Mouse (Mus musculus): ENCODE results near the gene Trappc13.

The Trappc13 gene

DNA sequence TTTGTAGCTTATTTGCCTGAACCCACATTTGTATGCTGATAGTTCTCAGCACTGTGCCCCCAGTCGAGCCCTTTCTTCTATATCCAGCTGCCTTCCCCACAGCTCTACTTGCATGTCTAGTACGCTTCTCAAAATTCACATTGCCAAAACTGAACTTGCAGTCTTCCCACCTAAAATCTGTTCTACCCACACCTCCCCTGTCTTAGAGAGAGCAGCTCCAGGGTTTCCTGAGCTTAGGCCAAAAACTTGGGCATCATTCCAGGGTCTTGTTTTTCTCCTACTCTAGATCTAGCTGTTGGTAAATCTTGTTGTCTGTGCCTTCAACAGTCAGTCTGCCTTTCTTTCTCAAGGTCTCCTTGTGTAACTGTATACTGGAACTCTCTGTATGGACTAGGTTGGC lies 63.4 kb downstream of the Trappc13 start:
- DNase-seq (ENCODE audit: low spot score): no peak

DNA sequence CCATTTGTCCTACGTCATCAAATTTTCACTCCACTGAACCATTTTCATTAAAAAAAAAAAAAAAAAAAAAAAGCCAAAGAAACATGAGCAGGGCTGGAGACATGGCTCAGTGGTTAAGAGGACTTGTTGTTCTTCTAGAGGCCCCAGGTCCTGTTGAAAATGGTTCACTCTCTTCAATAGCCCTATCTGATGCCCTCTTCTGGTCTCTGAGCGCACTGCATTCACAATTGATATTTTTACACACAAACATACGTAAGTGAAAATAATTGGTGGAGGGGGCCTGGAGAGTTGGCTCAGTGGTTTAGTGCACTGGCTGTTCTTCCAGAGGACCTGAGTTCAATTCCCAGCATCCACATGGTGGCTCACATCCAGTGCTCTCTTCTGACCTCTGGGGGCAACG lies 64.5 kb downstream of the Trappc13 start:
- DNase-seq (ENCODE audit: low spot score): no peak

DNA sequence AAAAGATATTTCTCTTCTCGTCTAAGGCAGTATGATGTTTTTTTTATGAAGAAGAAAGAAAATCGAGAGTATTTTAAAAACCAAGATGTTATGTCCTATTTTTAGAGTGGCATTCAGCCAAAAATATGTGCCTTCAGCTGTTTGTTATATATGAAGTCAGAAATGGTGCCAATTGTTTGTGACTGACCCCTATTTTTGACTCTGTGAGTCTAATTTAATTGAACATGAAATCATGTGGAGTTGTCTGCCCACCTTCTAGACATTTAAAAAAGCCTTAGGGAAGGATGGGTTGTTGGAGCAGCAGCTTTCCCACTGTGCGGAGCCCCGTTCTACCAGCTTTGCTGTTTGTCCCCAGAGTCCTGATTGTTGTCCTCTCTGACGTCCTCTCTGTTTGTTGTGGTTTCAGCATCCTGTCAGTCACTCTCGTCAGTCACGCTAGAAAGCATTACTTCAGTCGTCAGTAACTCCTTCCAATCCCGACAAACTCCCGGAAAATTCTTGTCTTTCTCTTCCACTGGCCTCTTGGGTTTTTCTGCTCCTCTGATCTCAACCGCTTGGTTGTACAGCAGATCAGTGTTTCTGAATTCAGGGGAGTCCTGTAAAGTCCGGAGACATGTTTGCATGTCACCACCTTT lies 65.9 kb downstream of the Trappc13 start:
- no peak for DNase-seq (ENCODE audit: low spot score)

DNA sequence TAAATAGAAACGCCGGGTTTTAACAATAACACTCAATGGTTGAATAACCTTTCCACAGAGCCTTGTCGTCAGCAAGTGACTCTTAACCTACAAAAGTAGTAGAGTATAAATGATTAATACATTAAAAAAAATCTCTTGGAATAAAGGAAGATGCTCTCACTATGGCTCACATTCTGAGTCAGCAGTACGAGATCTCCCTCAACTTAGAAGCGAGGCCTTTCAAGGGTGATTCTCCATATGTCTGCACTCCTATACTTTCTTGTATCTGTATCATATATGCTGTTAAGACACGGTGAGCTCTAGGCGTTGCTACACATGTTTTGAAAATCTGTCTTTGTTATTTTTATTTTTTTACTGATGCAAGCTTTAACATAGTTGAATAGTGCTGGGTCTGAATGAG lies 67.7 kb downstream of the Trappc13 start:
- no peak for DNase-seq (ENCODE audit: low spot score)

DNA sequence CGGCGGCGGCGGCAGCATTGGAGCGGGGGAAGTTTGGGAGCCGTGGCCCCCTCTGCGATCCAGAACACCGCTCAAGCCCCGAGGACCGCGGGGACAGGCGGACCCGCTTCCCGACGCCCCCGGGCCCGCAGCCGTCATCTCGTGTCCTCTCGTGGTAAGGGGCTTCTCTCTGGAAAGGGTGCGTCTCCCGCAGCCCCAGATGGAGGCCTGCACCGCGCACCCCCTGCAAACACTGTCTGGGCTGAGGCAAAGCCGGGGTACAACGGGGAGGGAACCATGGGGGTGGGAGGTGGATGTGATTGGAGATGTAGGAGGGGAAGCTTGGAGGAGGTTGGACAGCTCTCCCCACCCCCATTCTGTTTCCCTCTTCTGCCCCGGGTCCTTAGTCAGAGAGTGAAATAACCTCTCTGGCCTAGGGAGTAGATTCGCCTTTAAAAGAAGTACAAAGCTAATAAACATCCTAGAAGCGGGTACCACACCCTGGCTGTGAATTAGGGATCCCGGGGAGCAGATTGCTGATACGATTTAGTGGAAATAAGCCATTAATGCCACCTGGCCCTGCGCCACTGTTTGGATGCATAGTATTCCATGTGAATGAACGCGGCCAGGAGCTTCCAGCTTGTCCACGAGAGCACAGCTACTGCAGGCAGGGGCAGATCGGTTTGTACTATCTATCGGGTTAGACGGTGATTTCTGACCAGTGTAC lies 68.3 kb downstream of the Trappc13 start:
- no peak for DNase-seq (ENCODE audit: low spot score)

DNA sequence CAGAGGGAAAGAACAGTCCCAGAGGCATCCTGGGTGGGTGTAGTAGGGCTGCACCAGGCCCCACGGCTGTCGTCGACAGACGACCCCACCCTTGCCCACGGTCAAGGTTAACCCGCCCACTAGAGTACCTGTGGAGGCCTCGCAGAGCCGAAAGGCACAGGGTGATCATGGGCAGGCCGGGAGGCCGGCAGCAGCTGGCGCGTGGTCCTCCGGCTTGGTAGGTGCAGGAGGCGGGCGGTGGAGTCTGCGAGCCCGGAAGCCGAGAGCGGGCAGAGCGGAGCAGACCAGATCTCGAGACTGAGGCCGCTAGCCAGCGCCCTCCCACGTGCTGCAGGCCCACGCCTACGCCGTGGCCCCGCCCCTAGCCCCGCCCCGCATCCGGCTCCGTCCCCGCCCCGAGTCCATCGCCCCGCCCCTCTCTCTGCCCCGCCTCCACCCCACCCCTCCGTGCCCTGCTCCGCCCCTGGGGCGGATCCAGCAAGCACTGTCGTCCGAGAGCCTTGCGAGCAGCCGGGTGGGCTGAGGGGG lies 68.9 kb downstream of the Trappc13 start, which contains the start of the genes Nln and Sgtb:
Gene Nln (minus strand): TSS at position 327 of the 528 bp plus-strand sequence.
Gene Sgtb (plus strand): TSS at position 454 of the 528 bp plus-strand sequence.
- peak; percentile 64 for DNase-seq (ENCODE audit: low spot score)

DNA sequence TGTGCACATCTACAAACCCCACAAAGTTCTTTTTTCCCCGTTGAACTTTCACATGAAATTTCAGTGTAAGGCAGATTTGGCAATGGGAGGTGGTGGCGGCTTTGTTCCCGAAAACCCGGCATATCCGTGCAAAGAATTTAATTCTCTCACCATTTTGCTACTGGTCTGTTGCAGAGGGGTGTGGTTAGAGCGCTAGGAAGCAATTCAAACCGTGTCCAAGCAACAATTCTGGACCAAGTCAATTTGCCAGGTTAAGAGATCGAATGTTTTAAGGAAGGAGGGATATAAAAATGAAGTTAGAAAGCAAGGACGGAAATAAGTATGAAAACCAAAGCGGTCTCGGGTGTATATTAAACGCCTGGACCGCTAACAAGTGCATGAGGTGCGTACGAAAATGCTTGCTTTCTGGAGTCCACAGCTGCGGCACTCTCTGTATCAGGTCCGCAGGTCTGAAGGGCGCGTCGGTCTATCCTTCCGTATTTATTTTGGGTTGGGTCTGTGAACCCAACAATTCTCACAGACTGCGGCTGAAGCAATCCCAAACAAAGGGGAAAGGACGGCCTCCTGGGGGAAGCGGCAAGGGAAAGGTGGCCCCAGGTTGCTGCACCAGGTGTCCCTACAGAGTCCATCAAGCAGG lies 69.5 kb downstream of the Trappc13 start:
- no peak for DNase-seq (ENCODE audit: low spot score)

DNA sequence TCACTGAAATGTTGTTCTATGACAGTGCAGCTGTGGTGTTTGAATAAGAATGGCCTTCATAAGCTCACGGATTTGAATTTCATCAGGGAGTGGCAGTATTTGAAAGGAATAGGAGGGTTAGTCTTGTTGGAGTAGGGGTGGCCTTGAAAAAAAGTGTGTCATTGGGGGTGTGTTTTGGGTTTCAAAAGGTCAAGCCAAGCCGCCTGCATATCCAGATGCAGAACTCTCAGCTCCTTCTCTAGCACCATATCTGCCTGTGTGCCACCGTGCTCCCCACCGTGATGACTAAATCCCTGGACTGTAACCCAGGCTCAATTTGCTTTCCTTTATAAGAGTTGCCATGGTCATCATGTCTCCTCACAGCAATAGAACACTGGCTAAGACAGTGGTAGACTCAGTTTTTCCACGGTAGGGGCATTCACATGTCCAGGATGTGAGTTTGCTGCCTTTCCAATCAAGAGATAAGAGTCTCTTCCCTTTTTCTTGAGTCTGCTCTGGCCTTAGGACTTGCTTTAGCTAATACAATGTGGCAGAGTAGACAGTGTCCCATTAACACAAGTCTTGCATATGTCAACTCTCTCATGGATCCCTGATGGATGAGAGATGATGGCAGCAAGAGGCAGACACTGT lies 76.5 kb downstream of the Trappc13 start:
- no peak for DNase-seq (ENCODE audit: low spot score)

DNA sequence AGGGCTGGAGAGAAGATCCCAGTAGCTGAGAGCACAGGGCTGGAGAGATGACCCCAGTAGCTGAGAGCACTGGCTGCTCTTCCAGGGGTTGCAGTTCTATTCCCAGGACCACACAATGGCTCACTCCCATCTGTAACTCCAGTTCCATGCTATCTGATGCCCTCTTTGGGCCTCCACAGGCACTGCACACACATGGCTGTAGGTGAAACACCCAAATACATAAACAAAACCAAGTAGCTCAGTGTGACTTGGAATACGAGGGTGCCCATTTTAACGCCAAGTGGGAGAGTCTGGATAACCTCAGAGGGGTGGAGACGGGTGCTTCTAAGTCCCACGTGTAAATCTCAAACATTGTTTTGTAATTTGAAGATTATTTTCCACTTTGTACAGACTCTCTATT lies 77.9 kb downstream of the Trappc13 start:
- no peak for DNase-seq (ENCODE audit: low spot score)

DNA sequence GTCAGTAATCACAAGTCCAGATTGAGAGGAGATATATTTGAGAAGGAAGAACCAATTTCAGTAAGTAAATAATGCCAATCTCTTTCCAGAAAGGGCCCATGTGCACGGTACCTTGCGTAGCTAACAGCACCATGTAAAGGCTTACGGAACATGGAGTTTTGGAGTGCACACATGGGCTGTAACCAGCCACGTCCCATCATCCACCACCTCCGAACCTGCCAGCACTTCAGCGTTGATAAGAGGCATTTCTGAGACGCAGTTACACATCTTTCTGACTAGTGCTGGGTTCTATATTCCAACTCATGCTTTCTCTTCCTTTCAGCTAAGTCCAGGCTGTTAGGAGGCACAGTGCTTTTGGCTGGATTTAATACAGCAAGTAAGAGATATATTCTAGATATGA lies 81.1 kb downstream of the Trappc13 start:
- no peak for DNase-seq (ENCODE audit: low spot score)

DNA sequence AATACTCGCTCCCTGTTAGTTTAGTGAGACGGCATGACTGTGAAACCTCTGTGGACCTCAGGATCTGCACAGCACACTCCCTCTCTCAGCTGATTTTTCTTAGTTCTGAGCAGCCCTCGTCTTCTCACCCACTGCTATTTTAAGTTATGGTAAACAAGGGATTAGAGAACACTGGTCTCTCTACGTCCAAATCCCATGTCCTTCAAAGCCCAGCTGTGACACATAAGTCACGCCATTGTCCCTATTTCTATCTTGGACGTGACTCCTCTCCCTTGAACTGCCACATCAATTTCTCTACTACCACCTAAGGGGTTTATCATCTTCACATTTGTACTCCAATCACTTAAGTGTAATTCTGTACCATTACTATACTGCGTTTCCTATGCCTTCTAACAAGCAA lies 82.3 kb downstream of the Trappc13 start:
- no peak for DNase-seq (ENCODE audit: low spot score)

DNA sequence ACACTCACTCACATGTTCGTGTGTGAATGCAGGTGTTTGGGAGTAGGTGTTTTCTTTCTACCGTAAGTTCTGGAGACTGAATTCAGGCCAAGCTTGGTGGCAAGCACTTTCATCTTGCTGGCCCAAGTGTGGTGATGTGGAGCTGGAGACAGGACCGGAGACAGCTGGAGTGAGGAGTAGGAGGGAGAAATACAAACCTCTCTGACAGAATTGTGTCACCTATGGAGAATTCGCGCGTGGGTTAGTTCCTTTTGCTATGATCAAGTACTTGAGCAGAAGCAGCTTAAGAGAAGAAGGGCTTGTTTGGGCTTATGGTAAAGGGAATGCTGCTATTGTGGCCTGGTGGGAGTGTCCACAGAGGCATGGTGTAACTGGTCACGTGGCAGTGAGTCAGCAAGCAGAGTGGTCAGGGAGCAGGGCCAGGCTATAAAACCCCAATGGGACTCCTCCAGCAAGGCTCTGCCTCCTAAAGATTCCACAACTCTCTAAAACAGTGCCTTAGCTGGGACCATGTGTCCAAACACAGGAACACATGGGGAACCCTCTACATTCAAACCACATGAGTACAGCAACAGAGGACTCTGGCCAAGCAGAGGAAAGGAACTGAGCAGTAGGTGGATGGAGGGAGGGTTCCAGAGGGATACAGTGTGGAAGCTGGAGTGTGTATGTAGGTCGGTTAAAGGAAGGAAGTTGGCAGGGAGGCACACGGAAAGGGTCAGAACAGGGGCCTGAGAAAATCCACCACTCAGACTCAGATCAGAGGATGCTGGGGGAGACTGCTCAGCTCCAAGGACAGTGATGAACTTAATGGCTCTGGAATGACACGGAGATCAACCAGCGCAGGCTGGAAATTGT lies 83.5 kb downstream of the Trappc13 start:
- DNase-seq (ENCODE audit: low spot score): no peak
